Mouse (Mus musculus) liver, postnatal 0 days (tissue): ENCODE measurements at regions not wholly inside any gene's neighbourhood (a gene's known extent, or its start where the extent isn't known, plus 50 kb on each side); places are given as distances from the start of the nearest gene placed in this dataset.

Experiments
- CTCF ChIP-seq: sonication (generic); IDR thresholded peaks from 2 replicates; pipeline ENCODE4 v1.5.1; 2016; ENCODE audit warnings: antibody characterized with exemption, low read depth
- EP300 ChIP-seq: IDR thresholded peaks from 2 replicates; pipeline ENCODE4 v1.6.1; 2016; ENCODE audit warnings: antibody characterized with exemption, low read depth, mild to moderate bottlenecking

GRCm38 (mm10) chr7:77824261-77824959 is 913.4 kb downstream of the Ntrk3 start:
- TF ChIP-seq CTCF (no peak), EP300 (no peak)
